Mouse (Mus musculus) cortical plate, adult 2 months (tissue): ENCODE measurements at regions not wholly inside any gene's neighbourhood (a gene's known extent, or its start where the extent isn't known, plus 50 kb on each side); places are given as distances from the start of the nearest gene placed in this dataset.

Experiments used
- H3K27ac ChIP-seq: fragments of 200-500 bp; 2 replicates; pipeline ENCODE4 v1.5.1; 2012; ENCODE audit warnings: low read length, control low read depth, inconsistent platforms; ENCODE audit not compliant: insufficient read depth
- H3K4me1 ChIP-seq: fragments of 200-500 bp; 2 replicates; pipeline ENCODE4 v1.6.1; 2011; ENCODE audit warnings: low read length; ENCODE audit not compliant: control insufficient read depth, insufficient read depth
- H3K4me3 ChIP-seq: fragments of 200-500 bp; 2 replicates; pipeline ENCODE4 v1.5.1; 2011; ENCODE audit warnings: mild to moderate bottlenecking, low read length, control low read depth; ENCODE audit not compliant: insufficient read depth
- CTCF ChIP-seq: fragments of 200-500 bp; IDR thresholded peaks from 2 replicates; pipeline ENCODE4 v1.5.1; 2011; ENCODE audit warnings: mild to moderate bottlenecking, control low read depth, low read length; ENCODE audit not compliant: insufficient read depth; ENCODE audit errors: extremely low read depth
- POLR2A ChIP-seq: fragments of 200-500 bp; IDR thresholded peaks from 2 replicates; pipeline ENCODE4 v1.6.1; 2011; ENCODE audit warnings: mild to moderate bottlenecking, low read length, control low read depth; ENCODE audit not compliant: insufficient read depth; ENCODE audit errors: extremely low read depth

DNA sequence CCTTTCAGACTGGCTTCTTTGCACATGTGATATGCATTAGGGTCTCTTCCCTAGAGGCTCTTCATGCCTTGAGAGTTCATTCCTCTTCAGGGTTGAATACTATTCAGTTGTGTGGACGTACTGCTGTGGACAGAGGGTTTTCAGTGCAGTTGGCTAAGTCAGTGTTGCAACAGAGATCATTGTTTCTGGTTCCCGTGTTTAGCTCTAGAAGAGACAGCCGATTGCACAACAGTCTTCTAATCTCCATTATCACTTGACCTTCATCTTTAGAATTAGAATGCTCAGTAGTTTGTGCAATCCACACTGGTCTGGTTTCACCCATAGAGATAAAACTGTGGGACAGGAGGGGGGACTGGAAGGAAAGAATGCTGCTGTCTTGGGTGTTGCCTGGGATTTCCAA is 381.7 kb upstream of the Runx1 start:
- no peak overlapping the region for H3K4me3 ChIP-seq
- no peak overlapping the region for H3K27ac ChIP-seq
- no peaks in the 10 kb centered on the region for H3K4me1 ChIP-seq
- TF ChIP-seq CTCF (no peak), POLR2A (no peak)

DNA sequence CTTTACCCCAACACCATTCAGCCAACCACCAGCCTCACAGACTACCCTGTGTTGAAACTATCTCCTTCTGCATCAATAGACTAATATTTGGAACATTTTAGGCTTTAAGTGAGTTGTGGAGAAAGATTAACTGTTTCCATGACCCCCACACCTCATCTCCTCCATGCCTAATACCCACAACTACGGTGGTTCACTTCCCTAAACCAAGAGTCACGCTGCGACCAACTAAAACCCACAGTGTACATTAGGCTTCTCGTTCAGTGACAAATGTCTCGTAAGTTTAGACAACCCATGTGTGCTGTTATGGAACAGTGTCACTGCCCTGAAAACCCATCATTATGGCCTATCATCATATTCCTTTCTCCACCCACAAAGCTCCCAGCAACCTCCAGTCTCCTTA is 381.3 kb upstream of the Runx1 start:
- Histone ChIP-seq H3K4me1 (no peaks in the 10 kb centered on the region), H3K4me3 (no peak overlapping the region), H3K27ac (no peak overlapping the region)
- TF ChIP-seq CTCF, result no peak
- no peak for TF ChIP-seq POLR2A

DNA sequence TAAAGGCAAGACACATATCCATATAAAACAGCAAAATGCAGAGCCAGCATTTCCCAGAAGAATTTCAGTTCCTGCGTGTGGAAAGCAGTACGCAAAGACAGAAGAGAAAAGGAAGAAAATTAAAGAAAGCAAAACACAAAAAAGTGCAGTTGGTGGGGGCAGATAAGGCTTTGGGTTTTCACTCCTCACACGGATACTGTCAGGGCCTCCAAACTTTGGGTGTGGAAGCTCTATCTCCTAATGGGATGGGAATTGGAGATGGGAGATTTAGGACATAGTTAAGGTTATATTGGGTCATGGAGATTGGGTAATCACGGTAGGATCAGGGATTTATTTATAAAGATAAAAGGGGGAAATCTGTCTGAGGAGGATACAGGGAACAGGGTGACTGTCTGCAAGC is 380.4 kb upstream of the Runx1 start:
- Histone ChIP-seq H3K4me1 (no peaks in the 10 kb centered on the region), H3K27ac (no peak overlapping the region), H3K4me3 (no peak overlapping the region)
- TF ChIP-seq POLR2A, result no peak
- TF ChIP-seq CTCF, result no peak

DNA sequence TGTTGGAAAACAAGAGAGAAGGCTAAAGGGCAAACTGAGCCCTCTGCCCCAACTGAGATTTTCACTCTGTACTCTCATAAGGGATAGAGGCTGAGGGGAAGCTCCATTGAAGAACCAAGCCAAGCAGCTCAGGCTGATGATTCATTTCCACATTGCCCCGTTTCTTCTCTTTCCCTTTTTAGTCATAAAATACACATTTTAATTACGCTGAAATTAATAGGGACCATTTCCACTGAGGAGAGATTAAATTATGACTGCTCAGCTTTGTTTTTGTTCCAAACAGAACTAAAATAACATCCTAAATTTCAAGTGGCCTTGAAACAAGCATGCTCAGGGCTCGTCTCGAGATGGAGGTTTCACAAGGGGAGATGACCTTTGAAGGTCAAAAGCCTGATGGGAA is 378.7 kb upstream of the Runx1 start:
- H3K4me3 ChIP-seq, result no peak overlapping the region
- TF ChIP-seq CTCF, result no peak
- TF ChIP-seq POLR2A, result no peak
- no peaks in the 10 kb centered on the region for H3K4me1 ChIP-seq
- no peak overlapping the region for H3K27ac ChIP-seq

DNA sequence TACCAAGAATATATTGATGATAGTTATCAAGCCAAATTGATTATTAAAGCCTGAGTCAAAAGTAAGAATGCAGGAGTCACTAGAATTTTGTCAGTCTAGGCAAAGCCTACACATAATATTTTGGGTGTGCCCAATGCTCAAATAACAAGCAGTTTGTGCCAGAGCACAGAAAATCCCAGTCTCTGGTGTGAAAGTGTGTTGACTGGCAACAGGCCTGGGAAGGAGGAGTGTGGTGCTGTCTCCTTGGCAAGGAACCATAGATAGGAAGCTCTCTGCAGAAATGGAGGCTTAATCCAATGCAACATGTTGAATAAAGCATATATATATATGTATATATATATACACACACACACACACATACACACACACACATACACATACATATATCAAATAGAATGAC is 376.6 kb upstream of the Runx1 start:
- no peak for TF ChIP-seq POLR2A
- no peak for TF ChIP-seq CTCF

DNA sequence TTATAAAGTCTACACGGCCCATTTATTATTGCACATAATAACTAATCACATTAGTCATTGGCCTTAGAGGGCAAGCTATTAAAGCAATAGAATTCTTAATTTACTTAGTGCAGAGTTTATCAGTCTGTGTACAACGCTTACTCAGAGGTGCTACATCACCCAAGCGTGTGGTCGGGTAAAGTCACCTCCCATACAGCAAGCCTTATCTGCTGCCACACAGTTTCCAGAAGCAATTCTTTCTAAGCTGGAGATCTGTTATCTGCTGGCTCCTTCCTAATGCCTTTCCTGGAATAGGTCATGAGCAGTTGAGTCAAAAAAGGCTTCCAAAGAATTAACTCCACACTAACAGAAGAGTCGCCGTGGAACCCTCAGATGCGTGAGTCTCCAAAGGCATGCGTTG is 371.4 kb upstream of the Runx1 start:
- Histone ChIP-seq H3K4me1 (no peaks in the 10 kb centered on the region), H3K4me3 (no peak overlapping the region), H3K27ac (no peak overlapping the region)
- no peak for TF ChIP-seq CTCF
- TF ChIP-seq POLR2A, result no peak

More for the DNA sequence above, 376.6 kb upstream of the Runx1 start:
- Histone ChIP-seq H3K4me1 (no peaks in the 10 kb centered on the region), H3K27ac (no peak overlapping the region), H3K4me3 (no peak overlapping the region)

DNA sequence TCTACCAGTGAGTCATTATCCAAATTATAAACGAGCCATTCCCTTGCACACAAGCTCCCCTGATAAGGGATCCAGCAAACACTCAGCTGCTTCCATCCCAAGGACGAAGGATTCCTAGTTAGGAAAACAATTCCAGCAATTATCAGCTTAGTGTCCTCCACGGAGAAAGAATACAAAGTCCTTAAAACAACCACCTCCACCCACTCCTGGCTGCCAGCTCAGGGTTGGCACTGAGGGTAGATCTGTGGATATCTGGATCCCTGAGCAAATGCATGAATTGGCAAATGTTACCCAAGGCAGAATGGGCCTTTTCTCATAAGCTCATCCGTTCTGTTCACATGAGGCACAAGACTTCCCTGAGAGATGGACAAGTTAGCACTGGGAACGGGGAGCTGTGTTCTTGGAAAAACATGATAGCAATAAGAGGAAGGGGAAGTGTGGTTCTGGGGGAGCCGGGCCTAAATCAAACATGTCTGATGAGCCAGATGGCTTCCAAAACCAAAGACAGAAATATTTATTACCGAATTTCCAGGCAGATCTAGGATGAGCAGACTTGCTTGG is 368.1 kb upstream of the Runx1 start:
- TF ChIP-seq POLR2A (no peak), CTCF (no peak)
- no peaks in the 10 kb centered on the region for H3K4me1 ChIP-seq
- H3K4me3 ChIP-seq, result no peak overlapping the region
- H3K27ac ChIP-seq, result no peak overlapping the region

DNA sequence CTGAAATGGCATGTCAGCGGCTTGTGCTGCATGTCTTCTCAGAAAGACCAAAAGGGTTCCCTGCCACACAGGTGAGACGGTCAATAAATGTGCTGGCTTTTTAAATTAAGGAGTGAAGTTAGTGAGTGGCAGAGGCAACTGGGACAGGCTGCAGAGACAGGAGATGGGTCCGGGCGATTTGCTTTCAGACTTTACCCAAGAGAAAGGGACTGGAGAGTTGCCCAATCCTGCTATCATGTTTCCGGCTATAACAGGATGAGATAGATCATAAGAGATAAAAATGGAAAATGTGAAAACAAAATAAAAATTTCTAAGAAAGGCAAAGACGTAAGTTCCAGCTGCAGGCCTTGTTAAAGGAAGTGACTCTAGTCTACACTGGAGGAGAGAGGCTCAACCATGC is 367.3 kb upstream of the Runx1 start:
- Histone ChIP-seq H3K4me3 (no peak overlapping the region), H3K27ac (no peak overlapping the region), H3K4me1 (no peaks in the 10 kb centered on the region)
- TF ChIP-seq CTCF (no peak), POLR2A (no peak)

DNA sequence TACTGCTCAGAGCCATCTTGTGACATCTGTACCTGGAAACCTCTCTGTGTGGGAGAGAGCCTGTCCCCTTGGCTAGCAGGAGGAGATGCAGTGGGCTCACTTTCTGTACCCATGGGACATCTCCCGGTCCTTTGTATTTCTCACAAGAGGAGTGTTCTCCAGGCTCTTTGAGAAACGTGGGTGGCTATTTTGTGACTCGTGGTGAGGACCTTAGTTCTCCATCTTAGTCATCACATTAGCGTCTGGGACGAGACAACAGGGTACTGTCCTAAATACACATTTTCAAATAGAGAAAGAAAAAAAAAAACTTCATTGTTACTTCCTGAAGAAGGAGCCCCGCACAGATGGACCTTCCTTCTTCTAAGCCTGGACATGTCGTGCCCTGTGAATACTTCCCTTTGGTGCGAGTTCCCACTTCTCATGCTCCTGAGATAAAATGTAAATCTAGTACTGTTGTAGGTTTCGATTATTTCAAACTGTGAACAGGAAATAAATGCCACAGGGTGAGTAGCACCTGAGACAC is 366.8 kb upstream of the Runx1 start:
- H3K4me1 ChIP-seq, result no peaks in the 10 kb centered on the region
- H3K4me3 ChIP-seq, result no peak overlapping the region
- no peak overlapping the region for H3K27ac ChIP-seq
- TF ChIP-seq POLR2A (no peak), CTCF (no peak)

DNA sequence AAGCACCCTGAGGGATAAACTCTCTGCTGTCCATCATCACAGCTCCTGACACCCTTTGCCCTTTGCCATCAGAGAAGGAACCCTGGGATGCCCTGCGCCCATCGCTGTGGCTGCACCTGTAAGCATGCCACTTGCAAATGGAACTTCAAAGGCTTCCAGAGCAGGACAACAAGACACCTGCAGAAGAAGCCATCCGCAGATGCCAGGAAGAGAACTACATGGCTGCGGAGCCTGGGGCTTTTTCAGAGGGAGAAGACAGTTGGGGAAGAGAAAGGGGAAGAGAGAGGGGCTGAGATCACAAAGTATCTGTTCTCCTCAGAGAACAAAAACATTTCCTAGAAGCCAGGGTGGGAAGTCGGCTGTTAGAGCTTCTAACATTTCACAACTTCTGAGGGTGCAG is 365.2 kb upstream of the Runx1 start:
- Histone ChIP-seq H3K4me3 (no peak overlapping the region), H3K4me1 (no peaks in the 10 kb centered on the region), H3K27ac (no peak overlapping the region)
- no peak for TF ChIP-seq POLR2A
- no peak for TF ChIP-seq CTCF

DNA sequence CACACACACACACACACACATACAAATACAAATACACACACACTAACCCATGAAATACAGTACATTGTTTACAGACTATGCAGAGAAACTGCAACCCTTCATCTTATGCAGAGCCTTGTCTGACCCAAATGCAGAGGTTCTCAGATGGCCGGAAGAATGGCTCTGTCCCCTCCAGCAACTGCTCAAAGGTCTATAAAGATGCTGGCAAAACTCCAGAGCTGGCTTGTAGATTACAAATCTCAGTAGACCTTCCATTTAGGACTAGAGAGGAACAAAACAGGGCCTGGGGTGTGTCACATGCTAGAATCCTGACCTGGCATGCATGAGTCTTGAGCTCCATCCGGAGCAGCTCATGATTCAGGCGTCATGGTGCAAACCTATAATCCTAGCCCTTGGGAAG is 364.4 kb upstream of the Runx1 start:
- Histone ChIP-seq H3K27ac (no peak overlapping the region), H3K4me1 (no peaks in the 10 kb centered on the region), H3K4me3 (no peak overlapping the region)
- TF ChIP-seq POLR2A (no peak), CTCF (no peak)
